Mouse (Mus musculus) right cerebral cortex, adult 18-20 months (tissue): ENCODE results near the gene Babam2.
"Not testable (repeated sequence)": the region's sequence is repeated elsewhere in the genome, so short reads cannot be mapped to it uniquely, and the experiment has no call there.

ENCODE experiments used
- DNase-seq: peaks from one replicate; pipeline ENCODE4 v3.0.0; 2022; ENCODE audit warnings: mixed read lengths

Gene Babam2

GRCm38 (mm10) chr5:31950532-31950931 is 253.0 kb downstream of the Babam2 start:
- DNase-seq, result no peak

GRCm38 (mm10) chr5:31955184-31955583 is 257.7 kb downstream of the Babam2 start:
- no peak for DNase-seq

- no peak for DNase-seq
Measured at GRCm38 (mm10) chr5:31956336-31956735, 258.9 kb downstream of the Babam2 start.

GRCm38 (mm10) chr5:31959886-31960285 is 262.4 kb downstream of the Babam2 start:
- DNase-seq, result no peak

- no peak for DNase-seq
Measured at GRCm38 (mm10) chr5:31961423-31961822, 263.9 kb downstream of the Babam2 start.

- no peak for DNase-seq
Measured at GRCm38 (mm10) chr5:31962346-31962745, 264.9 kb downstream of the Babam2 start.

GRCm38 (mm10) chr5:31963352-31963751 is 265.9 kb downstream of the Babam2 start:
- DNase-seq, result no peak

- no peak for DNase-seq
Measured at GRCm38 (mm10) chr5:31963851-31964250, 266.4 kb downstream of the Babam2 start.

- peak; percentile 30 for DNase-seq
Measured at GRCm38 (mm10) chr5:31966741-31967140, 269.3 kb downstream of the Babam2 start.

- no peak for DNase-seq
Measured at GRCm38 (mm10) chr5:31967526-31967925, 270.0 kb downstream of the Babam2 start.

- no peak for DNase-seq
Measured at GRCm38 (mm10) chr5:31968046-31968506, 270.6 kb downstream of the Babam2 start.

- not testable (repeated sequence) for DNase-seq
Measured at GRCm38 (mm10) chr5:31972416-31972815, 274.9 kb downstream of the Babam2 start.

GRCm38 (mm10) chr5:31974614-31975168 is 277.2 kb downstream of the Babam2 start:
- DNase-seq, result no peak

- DNase-seq, result no peak
Measured at GRCm38 (mm10) chr5:31982061-31982460, 284.6 kb downstream of the Babam2 start.

GRCm38 (mm10) chr5:31983161-31983560 is 285.7 kb downstream of the Babam2 start:
- no peak for DNase-seq

- peak; percentile 7 for DNase-seq
Measured at GRCm38 (mm10) chr5:31983817-31984368, 286.4 kb downstream of the Babam2 start.

GRCm38 (mm10) chr5:31984369-31984961 is 287.0 kb downstream of the Babam2 start:
- peak; percentile 57 for DNase-seq

GRCm38 (mm10) chr5:31985021-31985420 is 287.5 kb downstream of the Babam2 start:
- no peak for DNase-seq

GRCm38 (mm10) chr5:31987541-31988307 is 290.2 kb downstream of the Babam2 start:
- no peak for DNase-seq

GRCm38 (mm10) chr5:31997189-31997954 is 299.9 kb downstream of the Babam2 start:
- no peak for DNase-seq

GRCm38 (mm10) chr5:31998806-31999205 is 301.3 kb downstream of the Babam2 start:
- no peak for DNase-seq

GRCm38 (mm10) chr5:32000076-32000475 is 302.6 kb downstream of the Babam2 start:
- DNase-seq, result no peak

GRCm38 (mm10) chr5:32001266-32001665 is 303.8 kb downstream of the Babam2 start:
- no peak for DNase-seq
